Mouse (Mus musculus): ENCODE data around the gene Ak6. TPM values are rescaled to one million over a fixed set of nuclear protein-coding genes. Genes with fewer than 3 reads are reported as not detected.

The Ak6 gene
- polyA plus RNA-seq (2014; fragmentation: Nextera tagmentation; extraction: Ambion mirVana) = 328 and 349 TPM in 2 replicates

DNA sequence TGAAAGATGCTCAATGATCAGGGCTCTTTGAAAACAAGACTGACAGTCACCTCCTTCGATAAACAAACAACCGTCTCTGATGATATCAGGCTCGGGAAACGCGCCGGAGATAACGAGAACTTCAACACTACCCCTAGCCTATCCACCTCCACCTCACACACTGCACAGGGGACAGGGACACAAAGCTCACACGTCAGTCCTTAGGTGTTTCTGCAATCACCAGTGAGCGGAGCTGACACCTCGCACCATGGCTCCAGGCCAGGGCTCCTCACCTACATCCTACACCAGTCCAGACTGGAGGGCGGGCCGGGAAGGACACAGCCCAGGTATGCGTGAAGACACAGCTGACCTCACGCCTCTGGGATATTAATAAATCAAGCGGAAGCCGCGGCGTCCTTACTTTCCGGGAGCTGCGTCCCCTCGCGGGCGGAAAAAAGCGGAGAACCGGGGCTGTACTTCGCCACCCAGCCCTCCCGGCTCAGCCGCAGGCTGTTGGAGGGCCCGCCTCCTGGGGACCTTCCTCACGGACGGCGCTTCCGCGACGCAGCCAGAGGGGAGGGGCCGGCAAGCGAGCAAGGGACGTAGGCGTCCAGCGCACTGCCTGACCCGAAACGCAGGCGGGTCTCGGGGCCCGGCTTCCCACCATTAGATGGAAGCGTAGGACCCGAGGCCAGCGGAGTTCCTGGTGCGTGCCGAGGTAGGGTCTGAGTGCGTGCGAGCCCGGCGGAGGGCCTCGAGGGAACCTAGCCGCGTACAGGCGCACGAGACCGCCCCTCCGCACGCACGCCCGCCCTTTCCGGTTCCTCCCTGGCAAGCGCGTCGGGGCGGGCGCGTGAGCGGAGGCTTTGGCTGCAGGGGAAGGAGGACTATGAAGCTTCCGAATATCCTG lies at the start of gene Ak6, which contains the start of gene Rad17:
Gene Ak6 (plus strand): TSS at position 430 of the 889 bp plus-strand sequence.
Gene Rad17 (minus strand): TSS at position 502 of the 889 bp plus-strand sequence.
- Histone ChIP-seq H3K4me2 (peak within 1 kb of the TSS; percentile 86), H3K9me3 (ENCODE audit: control insufficient read depth, low read length) (no peaks in the 10 kb centered on the region), H3K4me1 (replicated peaks; ENCODE audit: control insufficient read depth, insufficient read depth, low read length) (peaks cover 5% of the 10 kb centered on the region), H3K36me3 (ENCODE audit: control insufficient read depth, insufficient read depth, low read length) (peaks cover 7% of the 10 kb centered on the region), H3K27ac (ENCODE audit: low read depth, low read length) (peak within 1 kb of the TSS; percentile 86), H3K27me3 (replicated peaks; ENCODE audit: control insufficient read depth, insufficient read depth, low read length) (no peaks in the 10 kb centered on the region), H3K9ac (ENCODE audit: low read depth, low read length) (peak within 1 kb of the TSS; percentile 71), H3K4me3 (ENCODE audit: low read depth, low read length) (peak within 1 kb of the TSS; percentile 78)
- DNase-seq (ENCODE audit: low spot score) (peak; percentile 95), ATAC-seq (replicated peaks; ENCODE audit: low FRiP score) (peak; percentile 97)
- under 1% methylated on average over 73 of the region's 73 CpGs for WGBS

DNA sequence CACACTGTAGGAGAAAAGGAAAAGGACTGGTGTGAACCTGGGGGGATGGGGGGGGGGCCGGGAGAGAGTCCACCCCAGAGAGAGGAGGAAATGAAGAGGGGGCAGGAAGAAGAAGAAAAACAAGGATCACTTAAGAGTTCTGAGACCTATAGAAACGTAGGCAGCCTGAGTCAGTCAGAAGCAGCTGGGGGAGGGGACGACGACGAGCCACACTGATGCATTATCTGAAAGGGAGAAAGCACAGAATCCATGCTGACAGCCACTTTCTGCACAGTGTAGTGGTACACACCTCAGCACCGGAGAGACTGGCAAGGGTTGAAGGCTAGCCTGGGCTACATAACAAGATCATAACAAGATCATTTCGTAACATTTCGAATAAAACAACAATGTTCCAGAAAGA lies 49.7 kb upstream of the Ak6 start:
- WGBS = 40% methylated on average over 8 of the region's 8 CpGs
- H3K4me2 ChIP-seq = peak overlapping the region; percentile 61
- H3K9ac ChIP-seq (ENCODE audit: low read depth, low read length) = peak overlapping the region; percentile 28
- DNase-seq (ENCODE audit: low spot score) = no peak
- peaks cover 8% of the 10 kb centered on the region; the same call in 1 of the 2 replicates for H3K4me1 ChIP-seq (replicated peaks; ENCODE audit: control insufficient read depth, insufficient read depth, low read length)
- no peaks in the 10 kb centered on the region for H3K9me3 ChIP-seq (ENCODE audit: control insufficient read depth, low read length)
- H3K27ac ChIP-seq (ENCODE audit: low read depth, low read length) = peak overlapping the region; percentile 34; the same call in 1 of the 2 replicates
- ATAC-seq (replicated peaks; ENCODE audit: low FRiP score) = peak; percentile 60
- no peaks in the 10 kb centered on the region for H3K36me3 ChIP-seq (ENCODE audit: control insufficient read depth, insufficient read depth, low read length)
- peak overlapping the region; percentile 22; the same call in 1 of the 2 replicates for H3K4me3 ChIP-seq (ENCODE audit: low read depth, low read length)
- H3K27me3 ChIP-seq (replicated peaks; ENCODE audit: control insufficient read depth, insufficient read depth, low read length) = no peaks in the 10 kb centered on the region

DNA sequence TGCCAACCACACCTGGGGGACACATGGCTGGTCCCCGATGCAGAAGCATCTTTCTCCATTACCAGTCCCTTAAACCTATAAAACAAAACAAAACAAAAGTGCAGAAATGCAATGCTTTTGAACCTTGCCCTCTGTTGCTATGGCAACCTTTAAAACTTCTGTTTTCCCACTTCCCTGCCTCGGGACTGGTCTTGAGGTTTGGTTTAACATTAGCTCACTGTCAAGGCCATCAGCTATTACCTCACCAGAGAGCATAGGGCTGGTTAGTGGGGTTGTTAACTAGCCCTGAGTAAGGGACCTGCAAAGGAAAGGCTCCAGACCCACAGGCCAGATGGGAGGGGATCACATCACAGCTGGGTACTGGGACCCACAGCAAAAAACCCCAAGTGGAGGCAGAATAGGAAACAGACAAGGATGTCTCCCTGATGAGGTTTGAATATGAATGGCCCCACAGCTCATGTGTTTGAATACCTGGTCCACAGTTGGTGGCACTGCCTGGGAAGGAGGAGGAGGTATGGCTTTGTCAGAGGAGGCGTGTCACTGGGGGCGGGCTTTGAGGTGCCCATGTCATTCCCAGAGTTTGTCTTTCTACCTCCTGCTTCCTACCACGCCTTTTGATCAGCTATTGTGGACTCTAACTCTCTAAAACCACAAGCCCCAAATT lies 48.4 kb upstream of the Ak6 start:
- H3K4me1 ChIP-seq (replicated peaks; ENCODE audit: control insufficient read depth, insufficient read depth, low read length) = peaks cover 8% of the 10 kb centered on the region; the same call in 1 of the 2 replicates
- H3K36me3 ChIP-seq (ENCODE audit: control insufficient read depth, insufficient read depth, low read length) = no peaks in the 10 kb centered on the region
- H3K9ac ChIP-seq (ENCODE audit: low read depth, low read length) = no peak overlapping the region
- H3K9me3 ChIP-seq (ENCODE audit: control insufficient read depth, low read length) = no peaks in the 10 kb centered on the region
- no peak overlapping the region for H3K4me2 ChIP-seq
- 64% methylated on average over 5 of the region's 5 CpGs for WGBS
- H3K4me3 ChIP-seq (ENCODE audit: low read depth, low read length) = no peak overlapping the region
- no peaks in the 10 kb centered on the region for H3K27me3 ChIP-seq (replicated peaks; ENCODE audit: control insufficient read depth, insufficient read depth, low read length)
- ATAC-seq (replicated peaks; ENCODE audit: low FRiP score) (peak; percentile 68), DNase-seq (ENCODE audit: low spot score) (no peak)
- H3K27ac ChIP-seq (ENCODE audit: low read depth, low read length) = peak overlapping the region; percentile 66

DNA sequence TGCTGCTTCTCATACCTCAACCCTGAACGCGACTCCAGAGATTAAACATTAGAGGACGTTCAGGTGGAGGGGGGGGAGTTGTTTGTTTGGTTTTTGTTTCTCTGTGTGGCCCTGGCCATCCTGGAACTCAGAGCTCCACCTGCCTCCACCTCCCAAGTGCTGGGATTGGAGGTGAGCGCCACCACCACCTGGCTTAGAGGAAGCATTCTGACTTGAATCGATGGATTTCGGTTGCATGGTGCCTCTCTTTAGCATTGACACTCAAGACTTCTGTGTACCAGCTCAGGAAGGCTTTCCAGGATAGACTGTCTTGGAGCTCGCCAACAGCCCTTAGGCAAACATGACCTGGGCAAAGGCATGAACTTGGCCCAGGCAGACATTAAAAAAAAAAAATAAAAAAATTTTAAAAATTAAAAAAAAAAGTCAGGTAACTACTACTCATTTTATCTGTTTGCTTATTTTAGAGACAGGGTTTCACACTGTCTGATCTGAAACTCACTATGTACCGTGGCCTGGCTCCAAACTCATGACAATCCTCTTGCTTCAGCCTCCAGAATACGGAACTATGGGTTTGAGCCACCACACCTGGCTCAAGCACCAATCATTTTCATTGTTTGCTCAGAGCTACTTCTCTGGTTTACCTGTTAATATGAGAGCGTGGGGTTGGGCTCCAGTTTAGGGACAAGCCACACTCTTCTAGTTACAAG lies 47.6 kb upstream of the Ak6 start:
- Histone ChIP-seq H3K9me3 (ENCODE audit: control insufficient read depth, low read length) (no peaks in the 10 kb centered on the region), H3K27ac (ENCODE audit: low read depth, low read length) (peak overlapping the region; percentile 66), H3K9ac (ENCODE audit: low read depth, low read length) (no peak overlapping the region), H3K36me3 (ENCODE audit: control insufficient read depth, insufficient read depth, low read length) (no peaks in the 10 kb centered on the region), H3K4me2 (no peak overlapping the region), H3K4me3 (ENCODE audit: low read depth, low read length) (no peak overlapping the region), H3K4me1 (replicated peaks; ENCODE audit: control insufficient read depth, insufficient read depth, low read length) (peaks cover 8% of the 10 kb centered on the region; the same call in 1 of the 2 replicates), H3K27me3 (replicated peaks; ENCODE audit: control insufficient read depth, insufficient read depth, low read length) (no peaks in the 10 kb centered on the region)
- DNase-seq (ENCODE audit: low spot score) (no peak), ATAC-seq (replicated peaks; ENCODE audit: low FRiP score) (no peak)
- 85% methylated on average over 10 of the region's 10 CpGs for WGBS

DNA sequence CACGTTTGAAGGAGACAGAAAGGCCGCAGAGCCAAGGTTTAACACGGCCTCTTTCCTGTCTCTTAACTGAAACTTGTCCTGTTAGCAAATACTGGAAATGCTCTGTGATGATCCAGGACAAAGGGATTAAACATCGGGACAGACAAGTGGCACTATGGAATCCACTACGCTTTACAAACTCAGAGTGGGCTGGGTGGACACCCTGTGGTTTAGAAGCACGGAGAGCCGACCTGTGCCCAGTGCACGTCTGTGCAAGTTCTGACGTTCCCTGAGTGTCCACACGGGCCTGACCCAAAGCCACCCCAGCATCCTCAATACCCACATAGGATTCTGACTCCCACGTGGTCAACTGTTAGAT lies 47.1 kb upstream of the Ak6 start:
- no peak for ATAC-seq (replicated peaks; ENCODE audit: low FRiP score)
- DNase-seq (ENCODE audit: low spot score) = no peak
- Histone ChIP-seq H3K4me3 (ENCODE audit: low read depth, low read length) (no peak overlapping the region), H3K27me3 (replicated peaks; ENCODE audit: control insufficient read depth, insufficient read depth, low read length) (no peaks in the 10 kb centered on the region), H3K4me1 (replicated peaks; ENCODE audit: control insufficient read depth, insufficient read depth, low read length) (peaks cover 8% of the 10 kb centered on the region; the same call in 1 of the 2 replicates), H3K9me3 (ENCODE audit: control insufficient read depth, low read length) (no peaks in the 10 kb centered on the region), H3K36me3 (ENCODE audit: control insufficient read depth, insufficient read depth, low read length) (no peaks in the 10 kb centered on the region), H3K9ac (ENCODE audit: low read depth, low read length) (no peak overlapping the region), H3K4me2 (no peak overlapping the region), H3K27ac (ENCODE audit: low read depth, low read length) (no peak overlapping the region)
- 85% methylated on average over 11 of the region's 11 CpGs for WGBS

DNA sequence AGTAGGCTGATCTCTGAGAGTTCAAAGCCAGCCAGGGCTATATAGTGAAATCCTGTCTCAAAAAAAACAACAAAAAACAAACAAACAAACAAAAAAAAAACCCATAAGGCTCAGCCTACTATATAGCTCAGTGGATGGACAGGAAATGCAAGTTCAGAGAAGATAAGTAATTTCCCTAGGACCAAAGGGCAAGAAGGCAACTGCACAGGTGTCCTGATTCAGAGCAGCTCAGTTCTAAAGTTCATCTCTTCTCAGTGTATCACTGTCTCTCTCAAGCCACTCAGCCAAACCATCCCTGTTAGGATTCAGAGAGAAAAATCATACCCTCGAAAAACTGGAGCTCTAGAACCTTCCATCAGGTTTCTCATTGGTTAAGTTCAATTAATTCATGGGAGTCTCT lies 44.9 kb upstream of the Ak6 start:
- Histone ChIP-seq H3K9me3 (ENCODE audit: control insufficient read depth, low read length) (no peaks in the 10 kb centered on the region), H3K36me3 (ENCODE audit: control insufficient read depth, insufficient read depth, low read length) (no peaks in the 10 kb centered on the region), H3K9ac (ENCODE audit: low read depth, low read length) (no peak overlapping the region), H3K27me3 (replicated peaks; ENCODE audit: control insufficient read depth, insufficient read depth, low read length) (no peaks in the 10 kb centered on the region), H3K4me2 (no peak overlapping the region), H3K4me3 (ENCODE audit: low read depth, low read length) (no peak overlapping the region), H3K27ac (ENCODE audit: low read depth, low read length) (no peak overlapping the region), H3K4me1 (replicated peaks; ENCODE audit: control insufficient read depth, insufficient read depth, low read length) (peaks cover 5% of the 10 kb centered on the region; the same call in 1 of the 2 replicates)
- ATAC-seq (replicated peaks; ENCODE audit: low FRiP score) (no peak), DNase-seq (ENCODE audit: low spot score) (no peak)
- 65% methylated on average over 1 of the region's 1 CpGs for WGBS

DNA sequence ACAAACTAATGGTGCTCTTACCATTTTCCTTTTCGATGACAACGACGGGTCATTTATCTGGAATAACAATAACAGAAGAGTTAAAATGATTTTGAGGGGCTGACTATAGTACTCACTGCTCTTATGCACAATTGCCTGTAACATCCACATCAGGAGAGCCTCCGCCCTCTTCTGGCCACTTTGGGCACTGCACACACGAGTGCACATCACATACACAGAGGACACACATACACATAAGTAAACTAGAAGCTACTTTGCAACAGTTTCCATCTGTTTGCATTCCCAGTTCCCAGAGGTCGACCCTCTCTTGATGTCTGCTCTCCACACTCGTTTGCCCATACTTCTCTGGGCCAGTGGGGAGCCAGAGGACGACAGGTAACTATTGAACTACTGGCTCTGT lies 43.0 kb upstream of the Ak6 start:
- Histone ChIP-seq H3K9ac (ENCODE audit: low read depth, low read length) (no peak overlapping the region), H3K9me3 (ENCODE audit: control insufficient read depth, low read length) (no peaks in the 10 kb centered on the region), H3K27ac (ENCODE audit: low read depth, low read length) (no peak overlapping the region), H3K36me3 (ENCODE audit: control insufficient read depth, insufficient read depth, low read length) (no peaks in the 10 kb centered on the region), H3K27me3 (replicated peaks; ENCODE audit: control insufficient read depth, insufficient read depth, low read length) (no peaks in the 10 kb centered on the region), H3K4me2 (no peak overlapping the region), H3K4me1 (replicated peaks; ENCODE audit: control insufficient read depth, insufficient read depth, low read length) (no peaks in the 10 kb centered on the region), H3K4me3 (ENCODE audit: low read depth, low read length) (no peak overlapping the region)
- WGBS = 77% methylated on average over 8 of the region's 8 CpGs
- DNase-seq (ENCODE audit: low spot score) (no peak), ATAC-seq (replicated peaks; ENCODE audit: low FRiP score) (no peak)

DNA sequence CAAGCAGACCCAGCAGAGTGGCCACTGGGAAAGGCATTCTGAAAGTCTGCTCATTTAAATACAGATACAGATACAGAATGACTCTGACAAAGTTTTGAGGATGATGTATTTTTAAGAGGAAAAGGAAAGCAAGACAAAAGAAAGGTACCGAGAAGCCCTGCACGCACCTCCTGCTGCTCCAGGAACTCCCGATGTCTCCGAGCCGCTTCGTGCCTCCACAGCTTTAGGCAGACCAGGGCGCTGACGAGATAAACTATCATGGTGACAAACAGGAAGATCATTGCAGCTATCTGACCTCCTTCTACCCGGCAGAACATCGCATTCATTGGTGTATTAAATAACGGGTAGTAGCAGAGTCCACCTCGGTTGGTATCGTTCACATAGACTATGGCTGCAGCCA lies 39.5 kb upstream of the Ak6 start:
- Histone ChIP-seq H3K27me3 (replicated peaks; ENCODE audit: control insufficient read depth, insufficient read depth, low read length) (no peaks in the 10 kb centered on the region), H3K27ac (ENCODE audit: low read depth, low read length) (no peak overlapping the region), H3K36me3 (ENCODE audit: control insufficient read depth, insufficient read depth, low read length) (no peaks in the 10 kb centered on the region), H3K4me3 (ENCODE audit: low read depth, low read length) (no peak overlapping the region), H3K9ac (ENCODE audit: low read depth, low read length) (no peak overlapping the region), H3K4me1 (replicated peaks; ENCODE audit: control insufficient read depth, insufficient read depth, low read length) (peaks cover 2% of the 10 kb centered on the region; the same call in 1 of the 2 replicates), H3K9me3 (ENCODE audit: control insufficient read depth, low read length) (no peaks in the 10 kb centered on the region), H3K4me2 (no peak overlapping the region)
- ATAC-seq (replicated peaks; ENCODE audit: low FRiP score) (no peak), DNase-seq (ENCODE audit: low spot score) (no peak)
- 78% methylated on average over 13 of the region's 13 CpGs for WGBS

Measured in liver, embryonic 11.5 days (tissue).